ENCODE assay signal across 14 mouse cellular contexts in the genomic region with DNA sequence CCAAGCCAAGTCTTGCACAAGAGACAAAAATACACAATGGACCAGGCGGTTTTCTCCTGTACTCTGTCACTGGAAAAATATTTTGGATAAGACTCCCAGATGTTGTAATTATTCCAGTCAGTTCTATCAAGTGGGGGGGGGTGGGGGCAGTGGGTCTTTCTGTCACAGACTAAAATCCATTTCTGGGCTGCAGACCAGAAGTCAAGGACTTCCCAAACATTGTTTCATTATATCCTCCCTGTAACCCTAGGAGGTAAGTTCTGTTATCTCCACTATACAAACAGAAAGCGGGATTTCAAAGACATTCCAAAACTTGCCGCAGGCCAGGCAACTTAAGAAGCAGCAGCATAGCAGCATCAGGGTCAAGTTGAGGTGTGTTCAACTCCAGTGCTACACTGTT. TPM values are rescaled to one million over a fixed set of nuclear protein-coding genes. Genes with fewer than 3 reads are reported as not detected.
DNase-seq lines count a peak whose midpoint lies in the region; ATAC-seq and TF ChIP-seq lines count a peak whose summit lies in the region.
"Had no signal": no experiment of that assay in that cellular context is flagged by ENCODE, and none has a peak within 500 bp of the region (broad histone marks: within the 10 kb centered on the region; RNA-seq: fewer than 3 reads in every experiment).

No protein-coding gene starts in this region.

- ATAC-seq in liver, embryonic 11.5 days (replicated peaks; ENCODE audit: low FRiP score): 0 out of 2 replicates have a peak, but pooled peaks have one; percentile 20

- H3K4me1 ChIP-seq in liver, embryonic 11.5 days (replicated peaks; ENCODE audit: control insufficient read depth, insufficient read depth, low read length): peaks cover 4% of the 10 kb centered on the region

- no peak overlapping the region for H3K4me3 ChIP-seq in gastrocnemius, adult 2 months
- no peak overlapping the region for H3K4me3 ChIP-seq in liver, embryonic 11.5 days (ENCODE audit: low read depth, low read length)
- H3K4me3 ChIP-seq: heart, embryonic 10.5 days; hindbrain, embryonic 10.5 days; neural tube, embryonic 12.5 days had no signal

- H3K9me3 ChIP-seq in liver, embryonic 11.5 days (ENCODE audit: control insufficient read depth, low read length): no peaks in the 10 kb centered on the region
- H3K9me3 ChIP-seq: heart, embryonic 10.5 days; hindbrain, embryonic 10.5 days; neural tube, embryonic 12.5 days had no signal

- H3K27ac ChIP-seq in gastrocnemius, adult 2 months: peak overlapping the region; percentile 35
- no peak overlapping the region for H3K27ac ChIP-seq in liver, embryonic 11.5 days (ENCODE audit: low read depth, low read length)
- H3K27ac ChIP-seq: heart, embryonic 10.5 days; hindbrain, embryonic 10.5 days; neural tube, embryonic 12.5 days had no signal

- intact Hi-C loops in gastrocnemius, adult 2 months (cut with DNase I): no loop called here

- H3K36me3 ChIP-seq in liver, embryonic 11.5 days (ENCODE audit: control insufficient read depth, insufficient read depth, low read length): no peaks in the 10 kb centered on the region
- H3K36me3 ChIP-seq: G1E; heart, embryonic 10.5 days; hindbrain, embryonic 10.5 days; neural tube, embryonic 12.5 days had no signal

- H3K9ac ChIP-seq in liver, embryonic 11.5 days (ENCODE audit: low read depth, low read length): no peak overlapping the region
- H3K9ac ChIP-seq: neural tube, embryonic 12.5 days had no signal

- WGBS in liver, embryonic 11.5 days: 29% methylated on average over 3 of the region's 3 CpGs

- H3K27me3 ChIP-seq in liver, embryonic 11.5 days (replicated peaks; ENCODE audit: control insufficient read depth, insufficient read depth, low read length): no peaks in the 10 kb centered on the region
- H3K27me3 ChIP-seq: neural tube, embryonic 12.5 days had no signal

- no peak overlapping the region for H3K4me2 ChIP-seq in liver, embryonic 11.5 days
- H3K4me2 ChIP-seq: neural tube, embryonic 12.5 days had no signal

- TF ChIP-seq CTCF in gastrocnemius, adult 2 months (IDR thresholded peaks at IDR 0.05): no peak

- no peak for DNase-seq in gastrocnemius, adult 2 months
- no peak for DNase-seq in gastrocnemius, postnatal 10 days
- DNase-seq in NIH3T3 (ENCODE audit: low read depth): peak; percentile 58
- DNase-seq in liver, embryonic 11.5 days (ENCODE audit: low spot score): no peak
- peak; percentile 56 for DNase-seq in lung, postnatal 14 days
- DNase-seq in thymus, postnatal 4 days: no peak
- no peak for DNase-seq in layer of hippocampus, postnatal 14 days (ENCODE audit: low spot score in 2 of 2)
- no peak for DNase-seq in thymus, postnatal 25 days
- DNase-seq: B cell, adult 2 months; thymus, adult 18-20 months had no signal

RNA-seq across cellular contexts. Expression of gene Phldb2, which starts 25.8 kb away (rescaled TPM):
- total RNA-seq in gastrocnemius, adult 2 months (2021): 1 to 10 TPM; 5.2 to 6.8 TPM
- 10 to 100 TPM; 28.5 to 38.6 TPM for total RNA-seq in gastrocnemius, postnatal 10 days (2021)
- polyA plus RNA-seq in liver, embryonic 11.5 days (2014; fragmentation: Nextera tagmentation; extraction: Ambion mirVana): 24.3 and 25.9 TPM in 2 replicates
- 1 to 10 TPM; 6.2 to 7.8 TPM for total RNA-seq in layer of hippocampus, postnatal 14 days (2021)
- polyA plus RNA-seq: G1E had no signal

Comparison
In these comparisons a context has a peak if more than half of its experiments do, and no peak if none do; other contexts are left out.
1. DNase-seq: peak in NIH3T3 (single experiment) and lung, postnatal 14 days (single experiment); none in gastrocnemius, adult 2 months (single experiment), gastrocnemius, postnatal 10 days (single experiment), liver, embryonic 11.5 days (single experiment), thymus, postnatal 4 days (single experiment), layer of hippocampus, postnatal 14 days (0 of 2) and thymus, postnatal 25 days (single experiment).